ENCODE assay signal across 26 mouse cellular contexts in the genomic region with DNA sequence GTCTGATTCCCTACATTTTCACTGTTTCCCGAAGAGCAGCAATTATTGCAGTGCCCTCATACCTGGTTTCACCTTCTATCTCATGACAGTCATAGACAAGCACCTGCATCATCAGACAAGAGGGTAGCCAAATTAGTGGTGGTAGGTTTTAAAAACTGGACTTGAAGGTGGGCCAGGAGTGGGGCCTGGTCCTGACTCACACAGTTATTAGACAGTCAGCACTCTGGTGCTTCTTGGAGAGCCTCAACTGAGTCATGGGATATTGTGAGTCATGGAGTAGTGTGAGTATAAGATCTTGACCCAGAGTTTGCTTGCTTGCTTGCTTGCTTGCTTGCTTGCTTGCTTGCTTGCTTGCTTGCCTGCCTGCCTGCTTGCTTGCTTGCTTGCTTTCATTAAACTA.
A peak's percentile ranks its signal among the peaks of the same experiment; 100 is the strongest.
DNase-seq lines count a peak whose midpoint lies in the region; ATAC-seq and TF ChIP-seq lines count a peak whose summit lies in the region.
"Had no signal": no experiment of that assay in that cellular context is flagged by ENCODE, and none has a peak within 500 bp of the region (broad histone marks: within the 10 kb centered on the region; RNA-seq: fewer than 3 reads in every experiment).

No protein-coding gene starts in this region.

- peak; percentile 92 for ATAC-seq in Patski
- ATAC-seq in megakaryocyte progenitor cell, adult 5-6 weeks (replicated peaks; ENCODE audit: poor library complexity) = no peak
- ATAC-seq: activated CD4-positive, CD25-positive, alpha-beta regulatory T cell, adult 4 months; forebrain, embryonic 14.5 days; forebrain, postnatal 0 days; hindbrain, embryonic 16.5 days; intestine, embryonic 15.5 days had no signal

- in situ Hi-C loops in Patski (cut with MboI; ENCODE audit: low pct_unique_long_range_greater_than_20kb) = loop anchor here (5.0 to 25.0 kb wide), 5 partner anchors 306 to 1238 kb away; a partner anchor contains a TSS

- no peaks in the 10 kb centered on the region for H3K27me3 ChIP-seq in Patski
- H3K27me3 ChIP-seq: embryonic facial prominence, embryonic 12.5 days; embryonic facial prominence, embryonic 15.5 days; heart, embryonic 12.5 days; heart, embryonic 15.5 days; intestine, embryonic 15.5 days had no signal

- TF ChIP-seq CTCF in Patski (IDR thresholded peaks at IDR 0.05) = no peak

- POLR2A ChIA-PET in Patski (lab: Charles Lee) = no interaction called here

- DNase-seq in adrenal gland, adult (ENCODE audit: inconsistent age in 2 of 2, low spot score in 1 of 2) = peak; percentile 20 to 58
- DNase-seq in adrenal gland, postnatal 25 days = no peak
- peak; percentile 5 to 24 for DNase-seq in adrenal gland, postnatal 36 days
- DNase-seq in adrenal gland, postnatal 4 days (ENCODE audit: low spot score in 2 of 2) = no peak
- DNase-seq in Patski (ENCODE audit: low read depth, low spot score) = peak; percentile 62
- DNase-seq: cerebellum, adult 11 months; cerebellum, adult 2 months; cerebellum, adult 9-11 months; cerebellum, postnatal 25 days; forebrain, postnatal 0 days; gastrocnemius, adult 2 months; gastrocnemius, postnatal 14 days; heart, adult 18-20 months; heart, postnatal 10 days; heart, postnatal 36 days; kidney, adult 11 months; kidney, adult 8-10 months had no signal

- CTCF ChIA-PET in Patski (lab: Charles Lee) = no interaction called here

Comparison
In these comparisons a context has a peak if more than half of its experiments do, and no peak if none do; other contexts are left out.
1. DNase-seq: peak in adrenal gland, adult (2 of 2), adrenal gland, postnatal 36 days (2 of 2) and Patski (single experiment); none in adrenal gland, postnatal 25 days (single experiment) and adrenal gland, postnatal 4 days (0 of 2).